Mouse (Mus musculus) ES-Bruce4 (cell line): ENCODE measurements around the gene Grap.

Source experiments
- CTCF ChIP-seq: IDR thresholded peaks from one replicate; pipeline ENCODE4 v1.8.1; 2011; ENCODE audit warnings: low read depth, low read length
- EP300 ChIP-seq: IDR thresholded peaks from 2 replicates; pipeline ENCODE4 v1.6.1; 2011; ENCODE audit warnings: low read depth, low read length; ENCODE audit not compliant: insufficient read depth

DNA sequence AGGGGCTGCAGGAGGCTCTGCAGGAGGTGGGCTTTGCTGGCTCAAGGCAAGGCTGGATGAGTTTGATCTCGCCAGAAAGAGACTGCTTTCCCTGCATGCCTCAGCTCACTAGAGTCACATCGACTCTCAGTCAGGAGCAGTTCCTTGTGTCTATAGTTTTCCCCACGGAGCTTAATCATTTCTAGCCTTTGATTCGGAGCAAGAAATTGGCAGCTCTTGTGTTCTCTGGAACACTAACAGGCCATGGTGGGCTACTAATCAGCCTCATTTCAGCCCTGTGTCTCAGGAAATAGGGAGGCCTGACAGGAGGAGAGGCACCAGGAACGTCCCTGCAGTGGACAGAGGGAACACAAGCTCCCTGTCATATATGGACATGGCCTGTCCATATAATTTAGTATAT, 64.9 kb downstream of the Grap start:
- TF ChIP-seq EP300: no peak
- TF ChIP-seq CTCF: no peak
